Mouse (Mus musculus): Measurements from ENCODE around the gene Sec14l5. TPM values are rescaled to one million over a fixed set of nuclear protein-coding genes. Genes with fewer than 3 reads are reported as not detected.

The Sec14l5 gene
- polyA plus RNA-seq, 1 experiment = 0.06 TPM

DNA sequence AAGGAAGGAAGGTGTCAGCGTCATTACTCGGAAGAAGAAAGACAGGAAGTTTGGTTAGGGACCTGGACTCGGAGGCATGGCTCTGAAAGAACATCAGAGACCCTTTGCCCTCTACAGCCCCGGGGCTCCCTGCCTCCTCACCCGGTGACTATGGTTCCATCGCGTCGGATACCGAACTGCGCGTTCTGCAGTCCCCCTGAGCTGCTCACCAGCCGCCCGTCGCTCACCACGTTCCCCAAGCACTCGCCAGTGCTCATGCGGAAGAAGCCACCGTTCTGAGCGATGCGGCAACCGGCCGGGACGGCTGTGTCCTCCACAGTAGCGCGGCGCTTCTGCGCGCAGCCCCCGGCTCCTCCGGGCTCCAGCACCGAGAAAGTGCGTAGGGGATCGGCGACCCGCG, 56.3 kb downstream of the Sec14l5 start:
- Histone ChIP-seq H3K4me3 (ENCODE audit: control insufficient read depth, low read depth, low read length) (peak overlapping the region; percentile 87), H3K27me3 (ENCODE audit: control insufficient read depth, insufficient read depth, low read length) (no peaks in the 10 kb centered on the region), H3K4me1 (ENCODE audit: control insufficient read depth, insufficient read depth, low read length) (peaks cover 14% of the 10 kb centered on the region), H3K27ac (ENCODE audit: control insufficient read depth, insufficient read depth, low read depth, low read length) (peak overlapping the region; percentile 30; the same call in 1 of the 2 replicates), H3K36me3 (ENCODE audit: control insufficient read depth, insufficient read depth, low read length) (no peaks in the 10 kb centered on the region)
- TF ChIP-seq CTCF (IDR thresholded peaks at IDR 0.05; ENCODE audit: control insufficient read depth, insufficient read depth, insufficient replicate concordance, low read depth, low read length) (no peak), POLR2A (IDR thresholded peaks at IDR 0.05; ENCODE audit: control insufficient read depth, low read depth, low read length) (no peak)

GRCm38 (mm10) chr16:5203668-5204433, 56.9 kb downstream of the Sec14l5 start, which contains the start of gene Nagpa:
Gene Nagpa (minus strand): TSS chr16:5204012.
- peak within 1 kb of the TSS; percentile 87 for H3K4me3 ChIP-seq (ENCODE audit: control insufficient read depth, low read depth, low read length)
- no peaks in the 10 kb centered on the region for H3K36me3 ChIP-seq (ENCODE audit: control insufficient read depth, insufficient read depth, low read length)
- peak within 1 kb of the TSS; percentile 30 for H3K27ac ChIP-seq (ENCODE audit: control insufficient read depth, insufficient read depth, low read depth, low read length)
- H3K4me1 ChIP-seq (ENCODE audit: control insufficient read depth, insufficient read depth, low read length) = peaks cover 14% of the 10 kb centered on the region
- no peaks in the 10 kb centered on the region for H3K27me3 ChIP-seq (ENCODE audit: control insufficient read depth, insufficient read depth, low read length)
- TF ChIP-seq POLR2A (IDR thresholded peaks at IDR 0.05; ENCODE audit: control insufficient read depth, low read depth, low read length) = peak; percentile 53; the same call in 1 of the 2 replicates
- TF ChIP-seq CTCF (IDR thresholded peaks at IDR 0.05; ENCODE audit: control insufficient read depth, insufficient read depth, insufficient replicate concordance, low read depth, low read length) = no peak

GRCm38 (mm10) chr16:5205431-5205970, 58.6 kb downstream of the Sec14l5 start:
- H3K27me3 ChIP-seq (ENCODE audit: control insufficient read depth, insufficient read depth, low read length) = no peaks in the 10 kb centered on the region
- TF ChIP-seq POLR2A (IDR thresholded peaks at IDR 0.05; ENCODE audit: control insufficient read depth, low read depth, low read length) (no peak), CTCF (IDR thresholded peaks at IDR 0.05; ENCODE audit: control insufficient read depth, insufficient read depth, insufficient replicate concordance, low read depth, low read length) (no peak)
- peaks cover 14% of the 10 kb centered on the region for H3K4me1 ChIP-seq (ENCODE audit: control insufficient read depth, insufficient read depth, low read length)
- H3K27ac ChIP-seq (ENCODE audit: control insufficient read depth, insufficient read depth, low read depth, low read length) = no peak overlapping the region
- H3K36me3 ChIP-seq (ENCODE audit: control insufficient read depth, insufficient read depth, low read length) = no peaks in the 10 kb centered on the region
- H3K4me3 ChIP-seq (ENCODE audit: control insufficient read depth, low read depth, low read length) = no peak overlapping the region

DNA sequence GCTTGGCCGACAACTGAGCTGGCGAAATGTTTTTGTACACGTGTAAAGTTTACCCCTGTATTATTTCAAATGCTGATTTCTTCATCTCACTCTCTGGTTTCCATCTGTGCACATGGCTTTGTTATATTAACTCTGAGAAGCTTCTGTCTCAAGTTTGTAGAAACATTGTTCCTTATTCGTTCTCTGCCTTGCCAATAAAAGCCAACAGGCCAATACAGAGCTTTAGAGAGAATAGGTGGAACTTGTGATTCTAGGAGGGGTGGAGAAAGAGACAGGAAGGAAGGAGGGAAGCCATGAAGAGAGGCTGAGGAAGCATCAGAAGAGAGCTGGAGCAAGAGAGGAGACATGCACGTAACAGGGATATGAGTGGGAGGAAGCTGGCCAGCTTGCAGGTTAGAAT, 59.1 kb downstream of the Sec14l5 start:
- TF ChIP-seq CTCF (IDR thresholded peaks at IDR 0.05; ENCODE audit: control insufficient read depth, insufficient read depth, insufficient replicate concordance, low read depth, low read length) (no peak), POLR2A (IDR thresholded peaks at IDR 0.05; ENCODE audit: control insufficient read depth, low read depth, low read length) (no peak)
- peaks cover 14% of the 10 kb centered on the region for H3K4me1 ChIP-seq (ENCODE audit: control insufficient read depth, insufficient read depth, low read length)
- H3K4me3 ChIP-seq (ENCODE audit: control insufficient read depth, low read depth, low read length) = no peak overlapping the region
- H3K36me3 ChIP-seq (ENCODE audit: control insufficient read depth, insufficient read depth, low read length) = no peaks in the 10 kb centered on the region
- no peak overlapping the region for H3K27ac ChIP-seq (ENCODE audit: control insufficient read depth, insufficient read depth, low read depth, low read length)
- H3K27me3 ChIP-seq (ENCODE audit: control insufficient read depth, insufficient read depth, low read length) = no peaks in the 10 kb centered on the region

DNA sequence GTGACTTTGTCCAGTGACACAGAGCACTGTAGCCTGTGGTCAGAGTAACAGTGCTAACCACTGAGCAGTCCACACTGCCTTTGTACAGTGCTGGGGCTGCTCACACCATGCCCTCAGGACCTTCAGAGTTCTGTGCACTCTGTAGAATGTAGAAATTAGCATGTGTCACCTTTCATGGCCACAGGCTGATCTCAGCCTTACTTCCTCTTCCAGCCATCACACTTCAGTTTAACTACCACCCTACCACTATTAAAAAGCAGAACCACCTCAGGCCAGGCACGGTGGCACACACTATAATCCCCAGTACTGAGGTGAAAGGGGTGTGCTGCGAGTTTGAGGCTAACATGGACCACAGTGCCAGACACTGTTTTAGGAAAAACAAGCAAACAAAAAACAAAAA, 63.5 kb downstream of the Sec14l5 start:
- TF ChIP-seq POLR2A (IDR thresholded peaks at IDR 0.05; ENCODE audit: control insufficient read depth, low read depth, low read length) (no peak), CTCF (IDR thresholded peaks at IDR 0.05; ENCODE audit: control insufficient read depth, insufficient read depth, insufficient replicate concordance, low read depth, low read length) (no peak)
- H3K36me3 ChIP-seq (ENCODE audit: control insufficient read depth, insufficient read depth, low read length) = no peaks in the 10 kb centered on the region
- H3K4me3 ChIP-seq (ENCODE audit: control insufficient read depth, low read depth, low read length) = no peak overlapping the region
- no peaks in the 10 kb centered on the region for H3K27me3 ChIP-seq (ENCODE audit: control insufficient read depth, insufficient read depth, low read length)
- no peak overlapping the region for H3K27ac ChIP-seq (ENCODE audit: control insufficient read depth, insufficient read depth, low read depth, low read length)
- no peaks in the 10 kb centered on the region for H3K4me1 ChIP-seq (ENCODE audit: control insufficient read depth, insufficient read depth, low read length)

- H3K36me3 ChIP-seq (ENCODE audit: control insufficient read depth, insufficient read depth, low read length) = no peaks in the 10 kb centered on the region
- H3K27ac ChIP-seq (ENCODE audit: control insufficient read depth, insufficient read depth, low read depth, low read length) = no peak overlapping the region
- no peaks in the 10 kb centered on the region for H3K4me1 ChIP-seq (ENCODE audit: control insufficient read depth, insufficient read depth, low read length)
- no peaks in the 10 kb centered on the region for H3K27me3 ChIP-seq (ENCODE audit: control insufficient read depth, insufficient read depth, low read length)
- TF ChIP-seq CTCF (IDR thresholded peaks at IDR 0.05; ENCODE audit: control insufficient read depth, insufficient read depth, insufficient replicate concordance, low read depth, low read length) = no peak
- TF ChIP-seq POLR2A (IDR thresholded peaks at IDR 0.05; ENCODE audit: control insufficient read depth, low read depth, low read length) = no peak
- no peak overlapping the region for H3K4me3 ChIP-seq (ENCODE audit: control insufficient read depth, low read depth, low read length)
These were observed 65.2 kb downstream of the Sec14l5 start for GRCm38 (mm10) chr16:5212150-5212549.

- TF ChIP-seq POLR2A (IDR thresholded peaks at IDR 0.05; ENCODE audit: control insufficient read depth, low read depth, low read length) (no peak), CTCF (IDR thresholded peaks at IDR 0.05; ENCODE audit: control insufficient read depth, insufficient read depth, insufficient replicate concordance, low read depth, low read length) (no peak)
- no peaks in the 10 kb centered on the region for H3K4me1 ChIP-seq (ENCODE audit: control insufficient read depth, insufficient read depth, low read length)
- H3K27ac ChIP-seq (ENCODE audit: control insufficient read depth, insufficient read depth, low read depth, low read length) = no peak overlapping the region
- no peak overlapping the region for H3K4me3 ChIP-seq (ENCODE audit: control insufficient read depth, low read depth, low read length)
- no peaks in the 10 kb centered on the region for H3K36me3 ChIP-seq (ENCODE audit: control insufficient read depth, insufficient read depth, low read length)
- H3K27me3 ChIP-seq (ENCODE audit: control insufficient read depth, insufficient read depth, low read length) = no peaks in the 10 kb centered on the region
These were observed 67.2 kb downstream of the Sec14l5 start for GRCm38 (mm10) chr16:5214126-5214525.
